Mouse (Mus musculus) urinary bladder, postnatal 4 days (tissue): ENCODE results near the gene Ercc6l.
"Not testable (repeated sequence)": the region's sequence is repeated elsewhere in the genome, so short reads cannot be mapped to it uniquely, and the experiment has no call there.

Experiments
- DNase-seq, 2 experiments: peaks; one replicate each; pipeline ENCODE4 v3.0.0; 2021 to 2022; ENCODE audit warnings: low spot score in 2 of 2

Ercc6l gene

DNA sequence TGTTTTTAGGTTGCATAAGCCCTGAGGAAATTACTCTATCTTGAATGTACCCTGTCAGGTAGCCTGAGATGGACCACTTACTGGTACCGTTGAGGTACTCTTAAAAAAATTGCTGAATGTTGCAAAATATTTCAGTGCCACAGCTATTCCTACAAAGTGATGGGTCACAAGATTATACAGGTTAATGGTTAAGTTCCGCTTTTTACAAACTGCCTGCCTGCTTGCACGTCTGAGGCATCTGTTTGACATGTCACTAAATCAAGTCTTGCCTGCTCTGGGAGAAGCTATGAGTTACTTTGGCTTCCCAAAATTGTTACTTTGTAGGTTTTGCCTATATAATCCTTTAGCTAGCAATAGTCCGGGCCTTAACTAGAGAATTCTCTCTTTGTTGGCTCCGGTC is 47.5 kb downstream of the Ercc6l start:
- not testable (repeated sequence) for DNase-seq

- DNase-seq = not testable (repeated sequence)
Measured at GRCm38 (mm10) chrX:102103830-102104229, 53.1 kb downstream of the Ercc6l start.

GRCm38 (mm10) chrX:102101886-102102285 is 55.0 kb downstream of the Ercc6l start:
- no peak for DNase-seq

- DNase-seq = no peak
Measured at GRCm38 (mm10) chrX:102094381-102094904, 62.4 kb downstream of the Ercc6l start.
